Mouse (Mus musculus) G1E (cell line): ENCODE measurements at regions not wholly inside any gene's neighbourhood (a gene's known extent, or its start where the extent isn't known, plus 50 kb on each side); places are given as distances from the start of the nearest gene placed in this dataset.

Experiments used
- ATAC-seq: 2 replicates; pipeline ENCODE4 v1.8.0; 2016; ENCODE audit warnings: mild to moderate bottlenecking; ENCODE audit not compliant: insufficient number of reproducible peaks, poor library complexity, low FRiP score, severe bottlenecking; ENCODE audit errors: extremely low read depth
- DNase-seq: peaks from one replicate; pipeline ENCODE4 v3.0.0; 2012; ENCODE audit warnings: low spot score
- H3K27me3 ChIP-seq: 2 replicates; pipeline ENCODE4 v1.6.1; 2012; ENCODE audit warnings: mild to moderate bottlenecking, low read length, inconsistent platforms; ENCODE audit not compliant: insufficient read depth
- H3K36me3 ChIP-seq: replicated peaks from 2 replicates; pipeline ENCODE3; 2012; ENCODE audit warnings: mild to moderate bottlenecking, inconsistent platforms
- H3K4me1 ChIP-seq: 2 replicates; pipeline ENCODE4 v1.6.1; 2012; ENCODE audit warnings: low read depth, low read length, inconsistent platforms, mixed read lengths; ENCODE audit not compliant: insufficient read depth
- H3K4me3 ChIP-seq: 2 replicates; pipeline ENCODE4 v1.5.1; 2012; ENCODE audit warnings: low read depth, mild to moderate bottlenecking, inconsistent platforms, low read length, moderate library complexity, mixed read lengths
- H3K9me3 ChIP-seq: replicated peaks from 2 replicates; pipeline ENCODE4 v1.6.1; 2012; ENCODE audit warnings: inconsistent platforms
- CTCF ChIP-seq: IDR thresholded peaks from 2 replicates; pipeline ENCODE4 v1.5.1; 2012; ENCODE audit warnings: low read depth, low read length, inconsistent platforms, mixed read lengths
- GATA1 ChIP-seq: IDR thresholded peaks from 2 replicates; pipeline ENCODE4 v1.6.1; 2012; ENCODE audit warnings: borderline replicate concordance, low read length, inconsistent platforms, mixed read lengths
- GATA2 ChIP-seq: IDR thresholded peaks from 2 replicates; pipeline ENCODE4 v1.6.1; 2012; ENCODE audit warnings: low read depth, low read length, inconsistent platforms, borderline replicate concordance
- POLR2AphosphoS5 ChIP-seq: IDR thresholded peaks from 2 replicates; pipeline ENCODE4 v1.6.1; 2012; ENCODE audit warnings: low read depth, low read length, inconsistent platforms; ENCODE audit not compliant: insufficient replicate concordance
- TAL1 ChIP-seq: conservative IDR thresholded peaks from 2 replicates; pipeline ENCODE4 v1.6.1; 2012; ENCODE audit warnings: low read depth, low read length, inconsistent platforms, mixed read lengths

- DNase-seq: no peak
Observed at GRCm38 (mm10) chr1:13998178-13998708, 2094.9 kb downstream of the 4930444P10Rik start.

GRCm38 (mm10) chr1:13993825-13994509 lies 2099.2 kb downstream of the 4930444P10Rik start:
- no peaks in the 10 kb centered on the region for H3K27me3 ChIP-seq
- H3K9me3 ChIP-seq: no peaks in the 10 kb centered on the region
- H3K4me3 ChIP-seq: no peak overlapping the region
- DNase-seq: no peak
- no peaks in the 10 kb centered on the region for H3K4me1 ChIP-seq
- TF ChIP-seq GATA2: no peak
- TF ChIP-seq GATA1: no peak
- TF ChIP-seq TAL1: no peak
- no peak for TF ChIP-seq CTCF
- no peak for TF ChIP-seq POLR2AphosphoS5
- no peak for ATAC-seq
- H3K36me3 ChIP-seq: no peaks in the 10 kb centered on the region

More at GRCm38 (mm10) chr1:13998178-13998708, 2094.9 kb downstream of the 4930444P10Rik start:
- no peak for ATAC-seq
- Histone ChIP-seq H3K27me3 (no peaks in the 10 kb centered on the region), H3K4me1 (no peaks in the 10 kb centered on the region), H3K9me3 (no peaks in the 10 kb centered on the region), H3K36me3 (no peaks in the 10 kb centered on the region), H3K4me3 (no peak overlapping the region)
- no peak for TF ChIP-seq TAL1
- no peak for TF ChIP-seq GATA1
- no peak for TF ChIP-seq CTCF
- no peak for TF ChIP-seq GATA2
- TF ChIP-seq POLR2AphosphoS5: no peak

GRCm38 (mm10) chr1:13992978-13993377 lies 2100.1 kb downstream of the 4930444P10Rik start:
- Histone ChIP-seq H3K4me3 (no peak overlapping the region), H3K4me1 (no peaks in the 10 kb centered on the region), H3K9me3 (no peaks in the 10 kb centered on the region), H3K36me3 (no peaks in the 10 kb centered on the region), H3K27me3 (no peaks in the 10 kb centered on the region)
- ATAC-seq: no peak
- no peak for DNase-seq
- no peak for TF ChIP-seq TAL1
- TF ChIP-seq GATA2: no peak
- TF ChIP-seq GATA1: no peak
- TF ChIP-seq POLR2AphosphoS5: no peak
- TF ChIP-seq CTCF: no peak

GRCm38 (mm10) chr1:13989360-13989759 lies 2103.8 kb downstream of the 4930444P10Rik start:
- no peak for DNase-seq
- no peaks in the 10 kb centered on the region for H3K4me1 ChIP-seq
- no peak for TF ChIP-seq GATA2
- TF ChIP-seq TAL1: no peak
- TF ChIP-seq POLR2AphosphoS5: no peak
- TF ChIP-seq CTCF: no peak
- no peak for TF ChIP-seq GATA1
- no peaks in the 10 kb centered on the region for H3K27me3 ChIP-seq
- no peaks in the 10 kb centered on the region for H3K9me3 ChIP-seq
- no peak for ATAC-seq
- H3K4me3 ChIP-seq: no peak overlapping the region
- no peaks in the 10 kb centered on the region for H3K36me3 ChIP-seq

- Histone ChIP-seq H3K4me3 (no peak overlapping the region), H3K27me3 (no peaks in the 10 kb centered on the region), H3K4me1 (no peaks in the 10 kb centered on the region), H3K36me3 (no peaks in the 10 kb centered on the region), H3K9me3 (no peaks in the 10 kb centered on the region)
- TF ChIP-seq TAL1 (no peak), GATA1 (no peak), POLR2AphosphoS5 (no peak), CTCF (no peak), GATA2 (no peak)
- ATAC-seq: no peak
- DNase-seq: no peak
Observed at GRCm38 (mm10) chr1:13984833-13985232, 2108.3 kb downstream of the 4930444P10Rik start.

GRCm38 (mm10) chr1:13980273-13980672 lies 2112.9 kb downstream of the 4930444P10Rik start:
- Histone ChIP-seq H3K9me3 (no peaks in the 10 kb centered on the region), H3K27me3 (no peaks in the 10 kb centered on the region), H3K36me3 (no peaks in the 10 kb centered on the region), H3K4me3 (no peak overlapping the region), H3K4me1 (no peaks in the 10 kb centered on the region)
- DNase-seq: no peak
- no peak for ATAC-seq
- TF ChIP-seq GATA2: no peak
- no peak for TF ChIP-seq POLR2AphosphoS5
- TF ChIP-seq CTCF: no peak
- TF ChIP-seq TAL1: no peak
- TF ChIP-seq GATA1: no peak
